Mouse (Mus musculus) neural tube, embryonic 14.5 days (tissue): ENCODE results near the gene Kif22. TPM values are rescaled to one million over a fixed set of nuclear protein-coding genes. Genes with fewer than 3 reads are reported as not detected.

Source experiments
- ATAC-seq: fragments of 200-750 bp; cut with Nextera tagmentation; 2 replicates; pipeline ENCODE4 v1.8.0; 2017; ENCODE audit warnings: low read depth, mild to moderate bottlenecking, moderate TSS enrichment, moderate library complexity
- H3K27ac ChIP-seq: fragments of 300-500 bp; sonication (generic); 2 replicates; pipeline ENCODE4 v1.5.1; 2014; ENCODE audit warnings: low read depth, mild to moderate bottlenecking, control low read depth, low read length, moderate library complexity, mixed read lengths
- H3K27me3 ChIP-seq: fragments of 300-500 bp; sonication (generic); 2 replicates; pipeline ENCODE4 v1.6.1; 2014; ENCODE audit warnings: low read length; ENCODE audit not compliant: control insufficient read depth, insufficient read depth
- H3K36me3 ChIP-seq: fragments of 300-500 bp; sonication (generic); 2 replicates; pipeline ENCODE4 v1.6.1; 2014; ENCODE audit warnings: low read length, mixed read lengths; ENCODE audit not compliant: control insufficient read depth, insufficient read depth
- H3K4me1 ChIP-seq: fragments of 300-500 bp; sonication (generic); 2 replicates; pipeline ENCODE4 v1.6.1; 2014; ENCODE audit warnings: low read length; ENCODE audit not compliant: control insufficient read depth, insufficient read depth
- H3K4me2 ChIP-seq: fragments of 300-500 bp; sonication (generic); 2 replicates; pipeline ENCODE4 v1.6.1; 2014; ENCODE audit warnings: mild to moderate bottlenecking, low read depth, low read length, control low read depth
- H3K4me3 ChIP-seq: fragments of 300-500 bp; sonication (generic); 2 replicates; pipeline ENCODE4 v1.5.1; 2014; ENCODE audit warnings: low read depth, low read length, control low read depth, mixed read lengths
- H3K9ac ChIP-seq: fragments of 300-500 bp; sonication (generic); replicated peaks from 2 replicates; pipeline ENCODE4 v1.6.1; 2014; ENCODE audit warnings: low read depth, mild to moderate bottlenecking, control low read depth, low read length, mixed read lengths
- H3K9me3 ChIP-seq: fragments of 300-500 bp; sonication (generic); 2 replicates; pipeline ENCODE4 v1.6.1; 2016; ENCODE audit warnings: low read length; ENCODE audit not compliant: control insufficient read depth
- WGBS: fragments of 180-500 bp; shearing (Covaris S2); extraction: QIAGEN DNeasy Blood & Tissue Kit; methylation state at CpG from one replicate; pipeline ENCODE4 v1.1.7; 2014; 5-methylcytosine and 5-hydroxymethylcytosine counted together
- polyA plus RNA-seq: library from polyadenylated mRNA; unstranded; fragments of >200 nt; fragmentation: Nextera tagmentation; extraction: Ambion mirVana; gene quantifications from 2 replicates; pipeline ENCODE4 v1.2.1, GENCODE M21; 2014

Kif22 gene
- polyA plus RNA-seq, 1 experiment from 2014 or later = 12.7 TPM

GRCm38 (mm10) chr7:127024755-127025555 is 17.3 kb downstream of the Kif22 start:
- H3K36me3 ChIP-seq = peaks cover 22% of the 10 kb centered on the region
- under 1% methylated on average over 30 of the region's 30 CpGs for WGBS
- peak; percentile 44 for ATAC-seq
- H3K27me3 ChIP-seq = no peaks in the 10 kb centered on the region
- peak overlapping the region; percentile 95 for H3K4me3 ChIP-seq
- peak overlapping the region; percentile 98 for H3K4me2 ChIP-seq
- peak overlapping the region; percentile 100 for H3K27ac ChIP-seq
- peaks cover 53% of the 10 kb centered on the region for H3K4me1 ChIP-seq
- H3K9ac ChIP-seq = peak overlapping the region; percentile 100
- H3K9me3 ChIP-seq = no peaks in the 10 kb centered on the region

DNA sequence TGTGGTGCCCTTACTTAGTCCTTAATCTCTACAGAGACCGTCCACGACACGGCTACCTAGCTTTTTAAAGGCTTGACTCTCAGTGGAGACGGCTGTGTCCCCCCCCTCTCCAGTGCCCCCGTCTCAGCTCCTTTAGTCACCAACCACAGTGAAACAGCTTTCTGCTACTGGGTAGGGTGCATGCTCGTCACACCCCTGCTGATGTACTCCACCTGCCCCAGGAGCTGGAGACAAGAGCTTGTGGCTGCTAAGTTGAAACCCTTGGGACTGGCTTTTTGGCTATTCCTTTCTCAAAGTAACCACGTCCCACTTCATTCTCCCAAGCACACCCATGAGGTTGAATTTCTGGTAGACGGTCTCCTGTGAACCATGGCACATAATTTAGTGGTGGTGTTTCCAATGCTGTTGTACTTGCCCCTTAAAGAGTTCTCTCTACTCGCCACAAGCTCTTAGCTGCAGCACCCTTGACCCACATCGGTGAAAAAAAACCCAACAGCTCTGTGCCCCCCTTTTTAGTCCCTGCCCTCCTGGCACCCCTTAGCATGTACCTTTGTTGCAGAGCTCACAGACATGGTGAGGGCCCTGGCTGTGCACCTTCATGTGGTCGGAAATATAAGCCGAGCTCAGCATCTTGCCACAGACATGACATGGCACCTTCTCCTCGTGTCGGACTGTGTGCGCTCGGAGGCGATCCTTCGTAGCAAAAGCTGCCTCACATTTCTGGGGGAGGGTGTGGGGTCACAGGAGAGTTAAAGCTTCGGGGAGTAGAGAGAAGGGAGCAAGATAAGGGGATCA is 18.2 kb downstream of the Kif22 start:
- H3K4me3 ChIP-seq = peak overlapping the region; percentile 95
- no peaks in the 10 kb centered on the region for H3K9me3 ChIP-seq
- no peaks in the 10 kb centered on the region for H3K27me3 ChIP-seq
- peaks cover 22% of the 10 kb centered on the region for H3K36me3 ChIP-seq
- peak overlapping the region; percentile 98 for H3K4me2 ChIP-seq
- peak overlapping the region; percentile 100 for H3K9ac ChIP-seq
- 28% methylated on average over 19 of the region's 19 CpGs for WGBS
- H3K4me1 ChIP-seq = peaks cover 61% of the 10 kb centered on the region
- peak overlapping the region; percentile 100; the same call in 1 of the 2 replicates for H3K27ac ChIP-seq
- ATAC-seq = no peak

GRCm38 (mm10) chr7:127023272-127023691 is 19.0 kb downstream of the Kif22 start:
- H3K4me1 ChIP-seq = peaks cover 60% of the 10 kb centered on the region
- no peak for ATAC-seq
- H3K4me3 ChIP-seq = peak overlapping the region; percentile 95; the same call in 1 of the 2 replicates
- no peak overlapping the region for H3K27ac ChIP-seq
- 83% methylated on average over 13 of the region's 13 CpGs for WGBS
- no peaks in the 10 kb centered on the region for H3K27me3 ChIP-seq
- H3K36me3 ChIP-seq = peaks cover 22% of the 10 kb centered on the region
- no peaks in the 10 kb centered on the region for H3K9me3 ChIP-seq
- H3K9ac ChIP-seq = peak overlapping the region; percentile 100
- peak overlapping the region; percentile 98 for H3K4me2 ChIP-seq

DNA sequence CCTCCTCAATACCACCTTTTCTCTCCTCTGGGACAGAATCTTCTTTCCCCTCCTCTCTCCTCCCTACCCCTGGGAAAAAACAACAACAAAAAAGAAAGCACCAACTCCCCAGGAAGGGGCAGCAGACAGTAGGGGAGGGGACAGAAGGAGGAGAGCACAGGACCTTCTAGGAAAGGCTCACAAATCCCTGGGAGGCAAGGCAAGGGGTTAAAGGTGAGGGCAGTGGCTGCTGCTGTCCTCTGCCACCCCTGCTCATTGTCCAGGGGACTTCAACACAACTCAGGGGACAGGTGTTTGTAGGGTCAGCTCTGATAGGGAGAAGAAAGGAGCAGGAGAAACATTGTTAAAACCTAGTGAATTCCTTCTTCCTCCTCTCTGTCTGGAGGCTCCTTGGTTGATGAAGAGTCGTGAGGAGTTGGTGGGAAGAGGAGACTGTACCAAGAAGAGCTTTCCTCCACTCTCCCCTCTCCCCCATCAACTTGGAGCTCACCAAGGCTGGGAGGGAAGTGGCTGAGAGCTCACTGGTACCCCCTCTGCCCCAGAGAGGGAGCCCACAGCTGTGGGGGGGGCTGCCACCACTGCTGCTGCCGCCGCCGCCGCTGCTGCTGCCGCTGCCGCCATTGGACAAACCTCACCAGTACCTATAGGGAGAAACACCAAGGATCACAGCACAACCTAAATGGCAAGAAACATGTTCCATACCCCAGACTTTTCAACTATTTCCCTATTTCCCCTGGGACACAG is 19.6 kb downstream of the Kif22 start:
- Histone ChIP-seq H3K27ac (no peak overlapping the region), H3K4me2 (peak overlapping the region; percentile 98), H3K4me3 (no peak overlapping the region), H3K4me1 (peaks cover 59% of the 10 kb centered on the region), H3K9me3 (no peaks in the 10 kb centered on the region), H3K9ac (no peak overlapping the region), H3K36me3 (peaks cover 22% of the 10 kb centered on the region), H3K27me3 (no peaks in the 10 kb centered on the region)
- 76% methylated on average over 7 of the region's 7 CpGs for WGBS
- ATAC-seq = no peak

GRCm38 (mm10) chr7:127021563-127022527 is 20.4 kb downstream of the Kif22 start:
- Histone ChIP-seq H3K4me2 (peak overlapping the region; percentile 72), H3K4me3 (peak overlapping the region; percentile 51), H3K9me3 (no peaks in the 10 kb centered on the region), H3K27me3 (no peaks in the 10 kb centered on the region), H3K27ac (peak overlapping the region; percentile 68), H3K4me1 (peaks cover 59% of the 10 kb centered on the region), H3K9ac (peak overlapping the region; percentile 69), H3K36me3 (peaks cover 22% of the 10 kb centered on the region)
- 42% methylated on average over 5 of the region's 5 CpGs for WGBS
- no peak for ATAC-seq

- Histone ChIP-seq H3K27me3 (no peaks in the 10 kb centered on the region), H3K9ac (peak within 1 kb of the TSS; percentile 69), H3K4me3 (peak within 1 kb of the TSS; percentile 51), H3K36me3 (peaks cover 22% of the 10 kb centered on the region), H3K4me1 (peaks cover 61% of the 10 kb centered on the region), H3K4me2 (peak within 1 kb of the TSS; percentile 72), H3K9me3 (no peaks in the 10 kb centered on the region), H3K27ac (peak within 1 kb of the TSS; percentile 77)
- ATAC-seq = peak; percentile 4; the same call in 1 of the 2 replicates
- under 1% methylated on average over 37 of the region's 37 CpGs for WGBS
Observed at GRCm38 (mm10) chr7:127020901-127021562, 21.2 kb downstream of the Kif22 start, which contains the start of the genes Gm42742 and Prrt2. Gene Gm42742 (minus strand): TSS chr7:127021097. Gene Prrt2 (minus strand): TSS chr7:127021211.

DNA sequence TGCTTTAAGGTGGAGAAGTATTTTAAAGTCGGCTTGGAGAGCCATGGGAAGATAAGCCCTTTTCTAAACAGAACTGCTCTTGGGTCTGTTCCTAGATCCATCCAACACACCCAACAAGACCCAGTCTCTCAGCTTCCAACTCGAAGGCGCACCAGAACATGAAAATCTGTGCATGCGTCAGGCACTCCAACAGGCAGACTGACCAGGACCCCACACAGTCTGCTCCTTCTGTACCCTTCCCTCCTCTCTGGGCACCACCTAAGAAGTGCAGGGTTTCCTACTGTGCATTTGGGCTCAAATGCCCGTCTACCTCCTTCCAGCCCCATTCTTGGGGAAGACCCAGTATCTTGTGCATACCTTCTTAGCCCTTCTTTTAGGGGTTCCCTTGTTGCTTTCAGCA is 21.8 kb downstream of the Kif22 start:
- Histone ChIP-seq H3K4me3 (peak overlapping the region; percentile 51), H3K27me3 (no peaks in the 10 kb centered on the region), H3K4me2 (peak overlapping the region; percentile 72), H3K27ac (peak overlapping the region; percentile 77), H3K4me1 (peaks cover 66% of the 10 kb centered on the region), H3K9me3 (no peaks in the 10 kb centered on the region), H3K9ac (peak overlapping the region; percentile 69), H3K36me3 (peaks cover 22% of the 10 kb centered on the region)
- no peak for ATAC-seq
- WGBS = 40% methylated on average over 5 of the region's 5 CpGs
